Mouse (Mus musculus): ENCODE results near the gene B4galt2. TPM values are rescaled to one million over a fixed set of nuclear protein-coding genes. Genes with fewer than 3 reads are reported as not detected.

Gene B4galt2
- polyA plus RNA-seq, 1 experiment from 2014 or later, result 18.2 TPM

- Histone ChIP-seq H3K27me3 (ENCODE audit: insufficient read depth, low read length) (no peaks in the 10 kb centered on the region), H3K4me1 (replicated peaks; ENCODE audit: insufficient read depth, low read length) (peaks cover 16% of the 10 kb centered on the region), H3K4me2 (ENCODE audit: low read length) (no peak overlapping the region; the same call in 1 of the 2 replicates), H3K27ac (no peak overlapping the region), H3K4me3 (replicated peaks; ENCODE audit: low read depth, low read length) (no peak overlapping the region), H3K9me3 (replicated peaks; ENCODE audit: low read length) (no peaks in the 10 kb centered on the region), H3K9ac (ENCODE audit: low read depth, low read length) (no peak overlapping the region), H3K36me3 (ENCODE audit: insufficient read depth, low read length) (0 out of 2 replicates have a peak, but pooled peaks cover 4% of the 10 kb centered on the region)
- 66% methylated on average over 5 of the region's 5 CpGs for WGBS
- no peak for DNase-seq (ENCODE audit: low spot score)
- ATAC-seq (replicated peaks; ENCODE audit: low FRiP score, low read depth), result no peak
- TF ChIP-seq CTCF (IDR thresholded peaks at IDR 0.05; ENCODE audit: low read depth), result no peak
Observed at GRCm38 (mm10) chr4:117916386-117916785, 33.1 kb upstream of the B4galt2 start.

GRCm38 (mm10) chr4:117915489-117916105 is 32.3 kb upstream of the B4galt2 start:
- DNase-seq (ENCODE audit: low spot score) (peak; percentile 44), ATAC-seq (replicated peaks; ENCODE audit: low FRiP score, low read depth) (peak; percentile 34; the same call in 1 of the 2 replicates)
- H3K4me3 ChIP-seq (replicated peaks; ENCODE audit: low read depth, low read length), result peak overlapping the region; percentile 78
- H3K4me1 ChIP-seq (replicated peaks; ENCODE audit: insufficient read depth, low read length), result peaks cover 16% of the 10 kb centered on the region
- no peaks in the 10 kb centered on the region for H3K9me3 ChIP-seq (replicated peaks; ENCODE audit: low read length)
- TF ChIP-seq CTCF (IDR thresholded peaks at IDR 0.05; ENCODE audit: low read depth), result no peak
- H3K27me3 ChIP-seq (ENCODE audit: insufficient read depth, low read length), result no peaks in the 10 kb centered on the region
- 2% methylated on average over 19 of the region's 19 CpGs for WGBS
- H3K4me2 ChIP-seq (ENCODE audit: low read length), result peak overlapping the region; percentile 100
- peaks cover 8% of the 10 kb centered on the region; the same call in 1 of the 2 replicates for H3K36me3 ChIP-seq (ENCODE audit: insufficient read depth, low read length)
- peak overlapping the region; percentile 88; the same call in 1 of the 2 replicates for H3K27ac ChIP-seq
- H3K9ac ChIP-seq (ENCODE audit: low read depth, low read length), result peak overlapping the region; percentile 88

- no peaks in the 10 kb centered on the region for H3K27me3 ChIP-seq (ENCODE audit: insufficient read depth, low read length)
- H3K36me3 ChIP-seq (ENCODE audit: insufficient read depth, low read length), result peaks cover 8% of the 10 kb centered on the region; the same call in 1 of the 2 replicates
- peak within 1 kb of the TSS; percentile 78 for H3K4me3 ChIP-seq (replicated peaks; ENCODE audit: low read depth, low read length)
- peak; percentile 40 for TF ChIP-seq CTCF (IDR thresholded peaks at IDR 0.05; ENCODE audit: low read depth)
- DNase-seq (ENCODE audit: low spot score) (peak; percentile 95), ATAC-seq (replicated peaks; ENCODE audit: low FRiP score, low read depth) (peak; percentile 93)
- peaks cover 16% of the 10 kb centered on the region for H3K4me1 ChIP-seq (replicated peaks; ENCODE audit: insufficient read depth, low read length)
- peak within 1 kb of the TSS; percentile 88 for H3K9ac ChIP-seq (ENCODE audit: low read depth, low read length)
- peak within 1 kb of the TSS; percentile 100 for H3K4me2 ChIP-seq (ENCODE audit: low read length)
- no peaks in the 10 kb centered on the region for H3K9me3 ChIP-seq (replicated peaks; ENCODE audit: low read length)
- H3K27ac ChIP-seq, result peak within 1 kb of the TSS; percentile 88
- WGBS, result under 1% methylated on average over 54 of the region's 61 CpGs
Observed at GRCm38 (mm10) chr4:117914591-117915442, 31.5 kb upstream of the B4galt2 start, which contains the start of gene Ipo13. Gene Ipo13, minus strand, starts transcription at chr4:117914999.

- Histone ChIP-seq H3K27ac (no peak overlapping the region), H3K9me3 (replicated peaks; ENCODE audit: low read length) (no peaks in the 10 kb centered on the region), H3K27me3 (ENCODE audit: insufficient read depth, low read length) (no peaks in the 10 kb centered on the region), H3K36me3 (ENCODE audit: insufficient read depth, low read length) (peaks cover 8% of the 10 kb centered on the region; the same call in 1 of the 2 replicates), H3K9ac (ENCODE audit: low read depth, low read length) (peak overlapping the region; percentile 88), H3K4me2 (ENCODE audit: low read length) (peak overlapping the region; percentile 100), H3K4me1 (replicated peaks; ENCODE audit: insufficient read depth, low read length) (peaks cover 16% of the 10 kb centered on the region), H3K4me3 (replicated peaks; ENCODE audit: low read depth, low read length) (peak overlapping the region; percentile 78)
- 14% methylated on average over 8 of the region's 8 CpGs for WGBS
- DNase-seq (ENCODE audit: low spot score), result no peak
- no peak for TF ChIP-seq CTCF (IDR thresholded peaks at IDR 0.05; ENCODE audit: low read depth)
- ATAC-seq (replicated peaks; ENCODE audit: low FRiP score, low read depth), result 0 out of 2 replicates have a peak, but pooled peaks have one; percentile 3
Observed at GRCm38 (mm10) chr4:117914031-117914430, 30.7 kb upstream of the B4galt2 start.

GRCm38 (mm10) chr4:117913421-117913820 is 30.1 kb upstream of the B4galt2 start:
- no peak for DNase-seq (ENCODE audit: low spot score)
- WGBS, result 54% methylated on average over 3 of the region's 3 CpGs
- Histone ChIP-seq H3K4me2 (ENCODE audit: low read length) (peak overlapping the region; percentile 100; the same call in 1 of the 2 replicates), H3K4me3 (replicated peaks; ENCODE audit: low read depth, low read length) (no peak overlapping the region), H3K9me3 (replicated peaks; ENCODE audit: low read length) (no peaks in the 10 kb centered on the region), H3K36me3 (ENCODE audit: insufficient read depth, low read length) (peaks cover 8% of the 10 kb centered on the region; the same call in 1 of the 2 replicates), H3K9ac (ENCODE audit: low read depth, low read length) (no peak overlapping the region), H3K27me3 (ENCODE audit: insufficient read depth, low read length) (no peaks in the 10 kb centered on the region), H3K4me1 (replicated peaks; ENCODE audit: insufficient read depth, low read length) (peaks cover 16% of the 10 kb centered on the region), H3K27ac (no peak overlapping the region)
- ATAC-seq (replicated peaks; ENCODE audit: low FRiP score, low read depth), result no peak
- no peak for TF ChIP-seq CTCF (IDR thresholded peaks at IDR 0.05; ENCODE audit: low read depth)

- WGBS, result 47% methylated on average over 7 of the region's 7 CpGs
- DNase-seq (ENCODE audit: low spot score), result no peak
- no peak for ATAC-seq (replicated peaks; ENCODE audit: low FRiP score, low read depth)
- H3K27me3 ChIP-seq (ENCODE audit: insufficient read depth, low read length), result no peaks in the 10 kb centered on the region
- peaks cover 16% of the 10 kb centered on the region for H3K4me1 ChIP-seq (replicated peaks; ENCODE audit: insufficient read depth, low read length)
- peaks cover 8% of the 10 kb centered on the region; the same call in 1 of the 2 replicates for H3K36me3 ChIP-seq (ENCODE audit: insufficient read depth, low read length)
- H3K27ac ChIP-seq, result no peak overlapping the region
- H3K4me3 ChIP-seq (replicated peaks; ENCODE audit: low read depth, low read length), result no peak overlapping the region
- no peak for TF ChIP-seq CTCF (IDR thresholded peaks at IDR 0.05; ENCODE audit: low read depth)
- no peak overlapping the region for H3K9ac ChIP-seq (ENCODE audit: low read depth, low read length)
- H3K9me3 ChIP-seq (replicated peaks; ENCODE audit: low read length), result no peaks in the 10 kb centered on the region
- no peak overlapping the region for H3K4me2 ChIP-seq (ENCODE audit: low read length)
Observed at GRCm38 (mm10) chr4:117912685-117913273, 29.5 kb upstream of the B4galt2 start.
